Mouse (Mus musculus) lung, postnatal 0 days (tissue): ENCODE results near the gene Ugt1a9. TPM values are rescaled to one million over a fixed set of nuclear protein-coding genes. Genes with fewer than 3 reads are reported as not detected.

ENCODE experiments used
- ATAC-seq: fragments of 200-750 bp; cut with Nextera tagmentation; 2 replicates; pipeline ENCODE4 v1.8.0; 2017; ENCODE audit warnings: moderate library complexity
- DNase-seq: peaks from one replicate; pipeline ENCODE4 v3.0.0-alpha.2; 2016; ENCODE audit warnings: low spot score
- H3K27ac ChIP-seq: fragments of 300-500 bp; sonication (generic); 2 replicates; pipeline ENCODE4 v1.5.1; 2014; ENCODE audit warnings: antibody characterized with exemption, mild to moderate bottlenecking, low read length, mixed read lengths
- H3K27me3 ChIP-seq: fragments of 300-500 bp; sonication (generic); replicated peaks from 2 replicates; pipeline ENCODE4 v1.6.1; 2014; ENCODE audit warnings: low read length, mixed read lengths; ENCODE audit not compliant: insufficient read depth
- H3K36me3 ChIP-seq: fragments of 300-500 bp; sonication (generic); 2 replicates; pipeline ENCODE4 v1.6.1; 2014; ENCODE audit warnings: low read length, mixed read lengths; ENCODE audit not compliant: insufficient read depth
- H3K4me1 ChIP-seq: fragments of 300-500 bp; sonication (generic); 2 replicates; pipeline ENCODE4 v1.6.1; 2014; ENCODE audit warnings: antibody characterized with exemption, low read depth, low read length, mixed read lengths; ENCODE audit not compliant: insufficient read depth
- H3K4me2 ChIP-seq: fragments of 300-500 bp; sonication (generic); replicated peaks from 2 replicates; pipeline ENCODE4 v1.6.1; 2014; ENCODE audit warnings: low read depth, mild to moderate bottlenecking, low read length, moderate library complexity, mixed read lengths
- H3K4me3 ChIP-seq: fragments of 300-500 bp; sonication (generic); 2 replicates; pipeline ENCODE4 v1.5.1; 2014; ENCODE audit warnings: low read depth, low read length
- H3K9ac ChIP-seq: fragments of 300-500 bp; sonication (generic); replicated peaks from 2 replicates; pipeline ENCODE4 v1.6.1; 2014; ENCODE audit warnings: low read depth, mild to moderate bottlenecking
- H3K9me3 ChIP-seq: fragments of 300-500 bp; sonication (generic); 2 replicates; pipeline ENCODE4 v1.6.1; 2016; ENCODE audit warnings: low read length, mixed read lengths
- CTCF ChIP-seq: IDR thresholded peaks from 2 replicates; pipeline ENCODE4 v1.5.1; 2016; ENCODE audit warnings: antibody characterized with exemption, mild to moderate bottlenecking
- EP300 ChIP-seq: IDR thresholded peaks from 2 replicates; pipeline ENCODE4 v1.6.1; 2016; ENCODE audit warnings: antibody characterized with exemption, mild to moderate bottlenecking, control low read depth
- WGBS: fragments of 180-500 bp; shearing (Covaris S2); extraction: QIAGEN DNeasy Blood & Tissue Kit; methylation state at CpG from one replicate; pipeline ENCODE4 v1.1.7; 2014; 5-methylcytosine and 5-hydroxymethylcytosine counted together
- polyA plus RNA-seq: library from polyadenylated mRNA; unstranded; fragments of >200 nt; fragmentation: Nextera tagmentation; extraction: Ambion mirVana; gene quantifications from 2 replicates; pipeline ENCODE4 v1.2.1, GENCODE M21; 2015

Gene Ugt1a9
- polyA plus RNA-seq, 1 experiment from 2014 or later = 0.13 TPM

- no peaks in the 10 kb centered on the region for H3K27me3 ChIP-seq
- DNase-seq = peak; percentile 58
- WGBS = 47% methylated on average over 4 of the region's 4 CpGs
- no peaks in the 10 kb centered on the region for H3K36me3 ChIP-seq
- H3K9me3 ChIP-seq = no peaks in the 10 kb centered on the region
- ATAC-seq = peak; percentile 67
- H3K4me3 ChIP-seq = no peak overlapping the region
- H3K27ac ChIP-seq = no peak overlapping the region
- no peak overlapping the region for H3K4me2 ChIP-seq
- no peaks in the 10 kb centered on the region for H3K4me1 ChIP-seq
- H3K9ac ChIP-seq = no peak overlapping the region
- TF ChIP-seq EP300 (peak; percentile 20; the same call in 1 of the 2 replicates), CTCF (no peak)
Measured at GRCm38 (mm10) chr1:88070902-88071301, 302 bp downstream of the Ugt1a9 start.

- WGBS = 74% methylated on average over 2 of the region's 2 CpGs
- ATAC-seq (no peak), DNase-seq (no peak)
- H3K4me3 ChIP-seq = no peak overlapping the region
- no peaks in the 10 kb centered on the region for H3K27me3 ChIP-seq
- H3K9me3 ChIP-seq = no peaks in the 10 kb centered on the region
- H3K27ac ChIP-seq = no peak overlapping the region
- H3K4me2 ChIP-seq = no peak overlapping the region
- no peaks in the 10 kb centered on the region for H3K36me3 ChIP-seq
- TF ChIP-seq EP300 = no peak
- no peak for TF ChIP-seq CTCF
- H3K9ac ChIP-seq = no peak overlapping the region
- no peaks in the 10 kb centered on the region for H3K4me1 ChIP-seq
Measured at GRCm38 (mm10) chr1:88074471-88074870, 3.9 kb downstream of the Ugt1a9 start.

DNA sequence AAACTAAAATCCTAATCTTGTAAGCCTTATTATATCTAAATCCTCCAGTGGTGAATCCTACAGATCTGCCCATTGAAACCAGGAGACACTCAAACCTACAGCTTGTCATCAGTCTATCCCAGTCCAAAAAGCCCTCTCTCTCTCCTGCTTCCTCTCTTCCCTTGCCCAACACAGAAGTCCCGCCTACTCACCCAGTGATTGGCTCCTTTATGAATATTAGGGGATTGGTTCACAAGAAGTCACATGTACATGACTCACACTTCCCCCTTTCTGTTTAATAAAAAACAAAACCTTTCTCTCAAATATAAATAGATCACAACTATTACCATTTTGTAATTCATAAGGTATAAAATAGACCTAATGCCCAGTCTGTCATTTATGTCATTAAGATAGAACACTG, 6.5 kb downstream of the Ugt1a9 start:
- peak; percentile 16 for DNase-seq
- no peak overlapping the region for H3K4me2 ChIP-seq
- no peaks in the 10 kb centered on the region for H3K36me3 ChIP-seq
- H3K9ac ChIP-seq = no peak overlapping the region
- 90% methylated on average over 1 of the region's 1 CpGs for WGBS
- H3K4me3 ChIP-seq = no peak overlapping the region
- H3K27me3 ChIP-seq = no peaks in the 10 kb centered on the region
- H3K4me1 ChIP-seq = no peaks in the 10 kb centered on the region
- TF ChIP-seq EP300 = no peak
- no peak for TF ChIP-seq CTCF
- no peak for ATAC-seq
- H3K27ac ChIP-seq = no peak overlapping the region
- no peaks in the 10 kb centered on the region for H3K9me3 ChIP-seq

GRCm38 (mm10) chr1:88081670-88082069, 11.1 kb downstream of the Ugt1a9 start:
- no peak overlapping the region for H3K4me3 ChIP-seq
- no peaks in the 10 kb centered on the region for H3K4me1 ChIP-seq
- H3K36me3 ChIP-seq = no peaks in the 10 kb centered on the region
- WGBS = 81% methylated on average over 1 of the region's 1 CpGs
- H3K9ac ChIP-seq = no peak overlapping the region
- no peak for DNase-seq
- TF ChIP-seq CTCF (no peak), EP300 (no peak)
- H3K27me3 ChIP-seq = no peaks in the 10 kb centered on the region
- ATAC-seq = no peak
- no peak overlapping the region for H3K27ac ChIP-seq
- H3K9me3 ChIP-seq = no peaks in the 10 kb centered on the region
- no peak overlapping the region for H3K4me2 ChIP-seq

DNA sequence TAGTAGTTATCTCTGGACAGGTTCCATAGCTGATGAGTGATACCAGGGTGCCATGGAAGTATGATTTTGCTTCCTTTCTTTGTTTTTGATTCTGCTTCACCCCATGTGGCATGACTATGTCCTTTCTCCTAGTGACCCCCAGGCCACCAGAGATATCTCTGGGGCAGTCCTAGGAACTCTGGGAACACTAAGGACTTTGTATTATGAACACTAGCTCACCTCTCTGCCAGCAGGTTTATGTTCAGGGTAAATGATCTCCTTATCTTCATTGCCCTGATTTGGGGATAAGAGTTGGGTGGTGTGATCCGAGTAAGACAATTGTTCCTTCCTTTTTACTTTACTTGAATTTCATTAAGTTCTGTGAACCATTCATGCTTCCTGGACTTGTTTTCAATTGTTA, 15.5 kb downstream of the Ugt1a9 start:
- no peak overlapping the region for H3K4me3 ChIP-seq
- ATAC-seq (no peak), DNase-seq (no peak)
- TF ChIP-seq EP300 (no peak), CTCF (no peak)
- H3K27ac ChIP-seq = no peak overlapping the region
- H3K4me2 ChIP-seq = no peak overlapping the region
- H3K36me3 ChIP-seq = no peaks in the 10 kb centered on the region
- no peak overlapping the region for H3K9ac ChIP-seq
- H3K27me3 ChIP-seq = no peaks in the 10 kb centered on the region
- 49% methylated on average over 1 of the region's 1 CpGs for WGBS
- no peaks in the 10 kb centered on the region for H3K4me1 ChIP-seq
- no peaks in the 10 kb centered on the region for H3K9me3 ChIP-seq

- 58% methylated on average over 3 of the region's 3 CpGs for WGBS
- ATAC-seq = no peak
Measured at GRCm38 (mm10) chr1:88087513-88087912, 16.9 kb downstream of the Ugt1a9 start, which contains the start of gene Ugt1a8. Gene Ugt1a8, plus strand, starts transcription at chr1:88087813.

GRCm38 (mm10) chr1:88092341-88092740, 21.7 kb downstream of the Ugt1a9 start:
- no peak for TF ChIP-seq EP300
- no peaks in the 10 kb centered on the region for H3K36me3 ChIP-seq
- 0 out of 2 replicates have a peak, but pooled peaks cover 3% of the 10 kb centered on the region for H3K4me1 ChIP-seq
- DNase-seq (no peak), ATAC-seq (no peak)
- no peak overlapping the region for H3K4me2 ChIP-seq
- H3K27ac ChIP-seq = no peak overlapping the region
- no peaks in the 10 kb centered on the region for H3K27me3 ChIP-seq
- no peak overlapping the region for H3K4me3 ChIP-seq
- H3K9me3 ChIP-seq = no peaks in the 10 kb centered on the region
- no peak overlapping the region for H3K9ac ChIP-seq

More at GRCm38 (mm10) chr1:88087513-88087912, 16.9 kb downstream of the Ugt1a9 start, which contains the start of gene Ugt1a8:
- H3K4me3 ChIP-seq = no peak within 1 kb of the TSS
- H3K27me3 ChIP-seq = no peaks in the 10 kb centered on the region
- H3K36me3 ChIP-seq = no peaks in the 10 kb centered on the region
- TF ChIP-seq EP300 (no peak), CTCF (no peak)
- DNase-seq = no peak
- H3K27ac ChIP-seq = no peak within 1 kb of the TSS
- H3K4me1 ChIP-seq = no peaks in the 10 kb centered on the region
- H3K9me3 ChIP-seq = no peaks in the 10 kb centered on the region
- H3K4me2 ChIP-seq = no peak within 1 kb of the TSS
- no peak within 1 kb of the TSS for H3K9ac ChIP-seq
